Comparison of ENCODE assay signal across 16 mouse cellular contexts in the genomic region with DNA sequence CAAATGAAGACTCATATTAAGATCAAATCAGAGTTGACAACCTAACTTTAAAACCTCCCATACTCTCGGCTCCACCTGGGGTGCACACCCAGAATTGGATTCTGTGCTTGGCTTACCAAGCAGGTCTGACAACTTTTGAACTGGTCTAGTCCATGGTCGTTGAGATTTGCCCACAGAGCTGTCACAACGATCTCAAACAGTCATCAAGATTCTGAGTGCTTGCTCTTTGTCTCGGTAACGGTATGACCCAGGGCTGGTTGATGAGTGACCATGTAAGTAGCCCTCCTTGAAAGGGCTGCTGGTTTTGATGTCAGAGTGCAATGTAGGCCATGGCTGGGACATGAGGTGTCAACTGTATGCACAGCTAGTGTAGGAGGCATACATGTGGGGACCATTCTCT. TPM values are rescaled to one million over a fixed set of nuclear protein-coding genes. Genes with fewer than 3 reads are reported as not detected.
DNase-seq lines count a peak whose midpoint lies in the region; ATAC-seq and TF ChIP-seq lines count a peak whose summit lies in the region.
"Had no signal": no experiment of that assay in that cellular context is flagged by ENCODE, and none has a peak within 500 bp of the region (broad histone marks: within the 10 kb centered on the region; RNA-seq: fewer than 3 reads in every experiment).

No protein-coding gene starts in this region.

- peak overlapping the region; percentile 56 for H3K27ac ChIP-seq in heart, embryonic 13.5 days (replicated peaks)
- H3K27ac ChIP-seq in embryonic facial prominence, embryonic 14.5 days (replicated peaks; ENCODE audit: low read depth, low read length): no peak overlapping the region
- H3K27ac ChIP-seq in kidney, embryonic 16.5 days (ENCODE audit: low read length): peak overlapping the region; percentile 55; the same call in 1 of the 2 replicates
- H3K27ac ChIP-seq in liver, postnatal 0 days (ENCODE audit: low read depth): no peak overlapping the region
- H3K27ac ChIP-seq: heart, adult 2 months; hindbrain, embryonic 14.5 days had no signal

- H3K4me1 ChIP-seq in heart, embryonic 13.5 days: peaks cover 30% of the 10 kb centered on the region
- H3K4me1 ChIP-seq in embryonic facial prominence, embryonic 14.5 days (ENCODE audit: control insufficient read depth, insufficient read depth, low read length): 0 out of 2 replicates have a peak, but pooled peaks cover 9% of the 10 kb centered on the region
- peaks cover 8% of the 10 kb centered on the region for H3K4me1 ChIP-seq in kidney, embryonic 16.5 days (ENCODE audit: insufficient read depth, low read length)
- peaks cover 4% of the 10 kb centered on the region; the same call in 1 of the 2 replicates for H3K4me1 ChIP-seq in liver, postnatal 0 days (ENCODE audit: insufficient read depth)

- 42% methylated on average over 5 of the region's 5 CpGs for WGBS in heart, embryonic 13.5 days
- 64% methylated on average over 5 of the region's 5 CpGs for WGBS in embryonic facial prominence, embryonic 14.5 days
- 47% methylated on average over 5 of the region's 5 CpGs for WGBS in kidney, embryonic 16.5 days
- WGBS in liver, postnatal 0 days (ENCODE audit: insufficient replicate concordance): 61% methylated on average over 5 of the region's 5 CpGs

- no peaks in the 10 kb centered on the region for H3K27me3 ChIP-seq in heart, embryonic 13.5 days (replicated peaks)
- H3K27me3 ChIP-seq in embryonic facial prominence, embryonic 14.5 days (replicated peaks; ENCODE audit: control insufficient read depth, insufficient read depth, low read length): no peaks in the 10 kb centered on the region
- H3K27me3 ChIP-seq in kidney, embryonic 16.5 days (ENCODE audit: insufficient read depth, low read length): no peaks in the 10 kb centered on the region
- no peaks in the 10 kb centered on the region for H3K27me3 ChIP-seq in liver, postnatal 0 days (ENCODE audit: insufficient read depth, low read length)

- H3K4me2 ChIP-seq in heart, embryonic 13.5 days: no peak overlapping the region
- H3K4me2 ChIP-seq in embryonic facial prominence, embryonic 14.5 days (ENCODE audit: low read depth, low read length): no peak overlapping the region
- H3K4me2 ChIP-seq in kidney, embryonic 16.5 days (replicated peaks; ENCODE audit: low read depth, low read length): no peak overlapping the region
- H3K4me2 ChIP-seq in liver, postnatal 0 days (ENCODE audit: low read depth, low read length): no peak overlapping the region
- H3K4me2 ChIP-seq: hindbrain, embryonic 14.5 days had no signal

- TF ChIP-seq EP300 in liver, postnatal 0 days (IDR thresholded peaks at IDR 0.05; ENCODE audit: low read depth): no peak

- no peak overlapping the region for H3K4me3 ChIP-seq in heart, embryonic 13.5 days
- H3K4me3 ChIP-seq in embryonic facial prominence, embryonic 14.5 days (ENCODE audit: low read depth, low read length): no peak overlapping the region
- H3K4me3 ChIP-seq in kidney, embryonic 16.5 days (ENCODE audit: low read length): no peak overlapping the region
- no peak overlapping the region for H3K4me3 ChIP-seq in liver, postnatal 0 days (ENCODE audit: low read depth, low read length)
- H3K4me3 ChIP-seq: erythroblast, embryonic 14.5 days; heart, adult 2 months had no signal

- intact Hi-C loops in heart, postnatal 25 days (cut with DNase I): no loop called here

- no peaks in the 10 kb centered on the region for H3K36me3 ChIP-seq in heart, embryonic 13.5 days
- no peaks in the 10 kb centered on the region for H3K36me3 ChIP-seq in embryonic facial prominence, embryonic 14.5 days (ENCODE audit: control insufficient read depth, insufficient read depth, low read length)
- no peaks in the 10 kb centered on the region for H3K36me3 ChIP-seq in kidney, embryonic 16.5 days (ENCODE audit: insufficient read depth, low read length)
- H3K36me3 ChIP-seq in liver, postnatal 0 days (replicated peaks; ENCODE audit: insufficient read depth, low read length): no peaks in the 10 kb centered on the region

- ATAC-seq in heart, embryonic 13.5 days (ENCODE audit: extremely low read depth, insufficient number of reproducible peaks, low FRiP score, low TSS enrichment): no peak
- ATAC-seq in embryonic facial prominence, embryonic 14.5 days (ENCODE audit: low read depth): peak; percentile 42
- peak; percentile 64; the same call in 1 of the 2 replicates for ATAC-seq in kidney, embryonic 16.5 days (ENCODE audit: low FRiP score, low TSS enrichment)
- ATAC-seq in liver, postnatal 0 days: no peak
- no peak for ATAC-seq in erythroblast, adult 5-6 weeks (replicated peaks; ENCODE audit: low FRiP score, poor library complexity, severe bottlenecking)

- no peak for TF ChIP-seq CTCF in liver, postnatal 0 days (IDR thresholded peaks at IDR 0.05; ENCODE audit: low read depth)

- no peak overlapping the region for H3K9ac ChIP-seq in heart, embryonic 13.5 days
- no peak overlapping the region for H3K9ac ChIP-seq in embryonic facial prominence, embryonic 14.5 days (ENCODE audit: low read depth, low read length)
- no peak overlapping the region for H3K9ac ChIP-seq in kidney, embryonic 16.5 days (replicated peaks; ENCODE audit: low read length)
- no peak overlapping the region for H3K9ac ChIP-seq in liver, postnatal 0 days (replicated peaks)
- H3K9ac ChIP-seq: hindbrain, embryonic 14.5 days had no signal

- peaks cover 7% of the 10 kb centered on the region; the same call in 1 of the 2 replicates for H3K9me3 ChIP-seq in heart, embryonic 13.5 days
- no peaks in the 10 kb centered on the region for H3K9me3 ChIP-seq in embryonic facial prominence, embryonic 14.5 days (ENCODE audit: control insufficient read depth, low read length)
- 0 out of 2 replicates have a peak, but pooled peaks cover 3% of the 10 kb centered on the region for H3K9me3 ChIP-seq in kidney, embryonic 16.5 days (ENCODE audit: low read length)
- H3K9me3 ChIP-seq in liver, postnatal 0 days (ENCODE audit: low read length): no peaks in the 10 kb centered on the region

- DNase-seq in heart, postnatal 25 days (ENCODE audit: low spot score): no peak
- peak; percentile 77 for DNase-seq in embryonic facial prominence, embryonic 14.5 days (ENCODE audit: low spot score)
- DNase-seq in lung, postnatal 25 days (ENCODE audit: low spot score): peak; percentile 87
- no peak for DNase-seq in right cerebral cortex, postnatal 10 days (ENCODE audit: low spot score in 2 of 2)
- no peak for DNase-seq in liver, postnatal 0 days
- DNase-seq: adrenal gland, postnatal 10 days; B cell, adult 2 months; cerebellum, postnatal 14 days; heart, adult 2 months; liver; thymus, adult 2 months had no signal

RNA-seq across cellular contexts. Expression of a gene that starts 58.7 kb away (rescaled TPM):
- 79.7 and 88.1 TPM in 2 replicates for polyA plus RNA-seq in heart, embryonic 13.5 days (2015; fragmentation: Nextera tagmentation; extraction: Ambion mirVana)
- total RNA-seq in heart, postnatal 25 days (2021): 10 to 100 TPM; 35.8 to 50.2 TPM
- polyA plus RNA-seq in embryonic facial prominence, embryonic 14.5 days (2014; fragmentation: Nextera tagmentation; extraction: Ambion mirVana): 62.9 and 75.4 TPM in 2 replicates
- 75.1 and 78.0 TPM in 2 replicates for polyA plus RNA-seq in kidney, embryonic 16.5 days (2015; fragmentation: Nextera tagmentation; extraction: Ambion mirVana)
- polyA plus RNA-seq in liver, postnatal 0 days (2015; fragmentation: Nextera tagmentation; extraction: Ambion mirVana): 9.4 and 9.6 TPM in 2 replicates
- 0.58 and 0.63 TPM in 2 replicates for total RNA-seq in erythroblast, adult 5-6 weeks (2015; ENCODE audit: low replicate concordance)
- 0.70 TPM in 1 of 2 replicates, not detected in the other for total RNA-seq in erythroblast, adult 5-6 weeks (2017; ENCODE audit: low replicate concordance)
- polyA plus RNA-seq: erythroblast, embryonic 14.5 days had no signal

Comparison
In these comparisons a context has a peak if more than half of its experiments do, and no peak if none do; other contexts are left out.
1. ATAC-seq: peak in embryonic facial prominence, embryonic 14.5 days (single experiment) and kidney, embryonic 16.5 days (single experiment); none in heart, embryonic 13.5 days (single experiment), liver, postnatal 0 days (single experiment) and erythroblast, adult 5-6 weeks (single experiment).
2. H3K27ac ChIP-seq: peak in heart, embryonic 13.5 days (single experiment) and kidney, embryonic 16.5 days (single experiment); none in embryonic facial prominence, embryonic 14.5 days (single experiment) and liver, postnatal 0 days (single experiment).
3. DNase-seq: peak in embryonic facial prominence, embryonic 14.5 days (single experiment) and lung, postnatal 25 days (single experiment); none in heart, postnatal 25 days (single experiment), right cerebral cortex, postnatal 10 days (0 of 2) and liver, postnatal 0 days (single experiment).